Mouse (Mus musculus) MEL (cell line): ENCODE measurements around the gene Pip4p1. TPM values are rescaled to one million over a fixed set of nuclear protein-coding genes. Genes with fewer than 3 reads are reported as not detected.
A peak's percentile ranks its signal among the peaks of the same experiment; 100 is the strongest.

ENCODE experiments used
- DNase-seq: peaks from one replicate; pipeline ENCODE4 v3.0.0; 2011; ENCODE audit warnings: low read depth, low spot score
- H3K27ac ChIP-seq: 2 replicates; pipeline ENCODE4 v1.5.1; 2012; ENCODE audit warnings: low read depth, mild to moderate bottlenecking, control low read depth, low read length, moderate library complexity; ENCODE audit not compliant: control insufficient read depth
- H3K27me3 ChIP-seq, 2 experiments: fragments of 150-350 bp in 1 of 2; sonication (generic) in 1 of 2; 2 replicates each; pipeline ENCODE4 v1.6.1; 2012; ENCODE audit warnings: low read length in 2 of 2, mild to moderate bottlenecking in 2 of 2, improper control_type of control experiment in 1 of 2, moderate library complexity in 1 of 2; ENCODE audit not compliant: insufficient read depth in 2 of 2, control insufficient read depth in 1 of 2
- H3K36me3 ChIP-seq, 2 experiments: 2 replicates each; pipeline ENCODE4 v1.6.1; 2012 to 2014; ENCODE audit warnings: low read length in 2 of 2, improper control_type of control experiment in 1 of 2, inconsistent platforms in 1 of 2, mild to moderate bottlenecking in 1 of 2; ENCODE audit not compliant: insufficient read depth in 2 of 2, control insufficient read depth in 1 of 2
- H3K4me1 ChIP-seq, 2 experiments: fragments of 150-350 bp in 1 of 2; sonication (generic) in 1 of 2; 2 replicates each; pipeline ENCODE4 v1.6.1; 2012; ENCODE audit warnings: low read length in 2 of 2, improper control_type of control experiment in 1 of 2, mild to moderate bottlenecking in 1 of 2; ENCODE audit not compliant: insufficient read depth in 2 of 2, control insufficient read depth in 1 of 2
- H3K4me3 ChIP-seq, 2 experiments: fragments of 150-350 bp in 1 of 2; sonication (generic) in 1 of 2; 2 replicates each; pipeline ENCODE4 v1.5.1; 2012; ENCODE audit warnings: low read depth in 2 of 2, low read length in 2 of 2, mild to moderate bottlenecking in 2 of 2, moderate library complexity in 2 of 2, control low read depth in 1 of 2, improper control_type of control experiment in 1 of 2; ENCODE audit not compliant: control insufficient read depth in 1 of 2, insufficient read depth in 1 of 2
- H3K79me2 ChIP-seq: 2 replicates; pipeline ENCODE4 v1.6.1; 2012; ENCODE audit warnings: mild to moderate bottlenecking, low read length, moderate library complexity; ENCODE audit not compliant: control insufficient read depth, poor library complexity, insufficient read depth
- H3K9ac ChIP-seq: 2 replicates; pipeline ENCODE4 v1.6.1; 2012; ENCODE audit warnings: low read depth, mild to moderate bottlenecking, control low read depth, low read length, moderate library complexity; ENCODE audit not compliant: control insufficient read depth, poor library complexity, severe bottlenecking
- H3K9me3 ChIP-seq: fragments of 150-350 bp; sonication (generic); replicated peaks from 2 replicates; pipeline ENCODE4 v1.6.1; 2012; ENCODE audit warnings: mild to moderate bottlenecking, low read length, improper control_type of control experiment, moderate library complexity; ENCODE audit not compliant: insufficient read depth
- BHLHE40 ChIP-seq: IDR thresholded peaks from 2 replicates; pipeline ENCODE4 v1.6.1; 2012; ENCODE audit warnings: low read depth, mild to moderate bottlenecking, inconsistent platforms, low read length, improper control_type of control experiment, borderline replicate concordance
- CHD1 ChIP-seq: IDR thresholded peaks from 2 replicates; pipeline ENCODE4 v1.6.1; 2012; ENCODE audit warnings: low read depth, mild to moderate bottlenecking, inconsistent platforms, low read length, improper control_type of control experiment
- CHD2 ChIP-seq: IDR thresholded peaks from 2 replicates; pipeline ENCODE4 v1.6.1; 2011; ENCODE audit warnings: low read length, improper control_type of control experiment
- CTCF ChIP-seq, 3 experiments: IDR thresholded peaks in 2 of 3; conservative IDR thresholded peaks in 1 of 3; 2 replicates each; pipeline ENCODE4 v1.5.1; 2011 to 2012; ENCODE audit warnings: low read length in 3 of 3, low read depth in 2 of 3, mild to moderate bottlenecking in 2 of 3, improper control_type of control experiment in 1 of 3, inconsistent platforms in 1 of 3, mixed read lengths in 1 of 3, moderate library complexity in 1 of 3; ENCODE audit not compliant: control insufficient read depth in 1 of 3, insufficient read depth in 1 of 3, poor library complexity in 1 of 3, severe bottlenecking in 1 of 3
- E2F4 ChIP-seq: IDR thresholded peaks from 2 replicates; pipeline ENCODE4 v1.6.1; 2011; ENCODE audit warnings: low read depth, low read length, improper control_type of control experiment, borderline replicate concordance
- ELF1 ChIP-seq: IDR thresholded peaks from 2 replicates; pipeline ENCODE4 v1.6.1; 2014; ENCODE audit warnings: low read depth, mild to moderate bottlenecking, inconsistent platforms, low read length, improper control_type of control experiment, moderate library complexity
- EP300 ChIP-seq, 2 experiments: IDR thresholded peaks; 2 replicates each; pipeline ENCODE4 v1.6.1; 2011; ENCODE audit warnings: improper control_type of control experiment in 2 of 2, low read length in 2 of 2, low read depth in 1 of 2, mild to moderate bottlenecking in 1 of 2
- GABPA ChIP-seq: IDR thresholded peaks from 2 replicates; pipeline ENCODE4 v1.6.1; 2012; ENCODE audit warnings: low read depth, mild to moderate bottlenecking, inconsistent platforms, low read length, improper control_type of control experiment, moderate library complexity
- GATA1 ChIP-seq: IDR thresholded peaks from 2 replicates; pipeline ENCODE4 v1.6.1; 2011; ENCODE audit warnings: low read depth, low read length, improper control_type of control experiment
- KAT2A ChIP-seq: conservative IDR thresholded peaks from 2 replicates; pipeline ENCODE4 v1.6.1; 2012; ENCODE audit warnings: low read depth, low read length, improper control_type of control experiment, inconsistent platforms
- MAFK ChIP-seq: IDR thresholded peaks from 2 replicates; pipeline ENCODE4 v1.6.1; 2011; ENCODE audit warnings: low read depth, mild to moderate bottlenecking, low read length, improper control_type of control experiment, borderline replicate concordance
- MAX ChIP-seq: IDR thresholded peaks from 2 replicates; pipeline ENCODE4 v1.6.1; 2011; ENCODE audit warnings: low read length, improper control_type of control experiment
- MAZ ChIP-seq: IDR thresholded peaks from 2 replicates; pipeline ENCODE4 v1.6.1; 2012; ENCODE audit warnings: low read depth, mild to moderate bottlenecking, inconsistent platforms, low read length, improper control_type of control experiment
- MEF2A ChIP-seq: IDR thresholded peaks from 2 replicates; pipeline ENCODE4 v1.6.1; 2014; ENCODE audit warnings: low read depth, mild to moderate bottlenecking, inconsistent platforms, low read length, improper control_type of control experiment; ENCODE audit not compliant: poor library complexity, insufficient replicate concordance, severe bottlenecking; ENCODE audit errors: extremely low read depth
- MXI1 ChIP-seq: IDR thresholded peaks from 2 replicates; pipeline ENCODE4 v1.6.1; 2011; ENCODE audit warnings: mild to moderate bottlenecking, low read depth, low read length, improper control_type of control experiment
- MYB ChIP-seq: IDR thresholded peaks from 2 replicates; pipeline ENCODE4 v1.6.1; 2011; ENCODE audit warnings: mild to moderate bottlenecking, low read depth, low read length, improper control_type of control experiment
- MYC ChIP-seq: IDR thresholded peaks from 2 replicates; pipeline ENCODE4 v1.6.1; 2011; ENCODE audit warnings: low read depth, mild to moderate bottlenecking, low read length, improper control_type of control experiment, moderate library complexity
- NELFE ChIP-seq: IDR thresholded peaks from 2 replicates; pipeline ENCODE4 v1.6.1; 2011; ENCODE audit warnings: low read depth, low read length, improper control_type of control experiment
- NRF1 ChIP-seq: IDR thresholded peaks from 2 replicates; pipeline ENCODE4 v1.6.1; 2014; ENCODE audit warnings: low read depth, mild to moderate bottlenecking, inconsistent platforms, low read length, improper control_type of control experiment, moderate library complexity; ENCODE audit not compliant: poor library complexity, insufficient read depth, severe bottlenecking
- POLR2A ChIP-seq, 2 experiments: IDR thresholded peaks; 2 replicates each; pipeline ENCODE4 v1.6.1; 2011 to 2012; ENCODE audit warnings: low read length in 2 of 2, mild to moderate bottlenecking in 2 of 2, control low read depth in 1 of 2, improper control_type of control experiment in 1 of 2, low read depth in 1 of 2, moderate library complexity in 1 of 2; ENCODE audit not compliant: control insufficient read depth in 1 of 2, insufficient read depth in 1 of 2, poor library complexity in 1 of 2
- POLR2AphosphoS2 ChIP-seq: IDR thresholded peaks from 2 replicates; pipeline ENCODE4 v1.6.1; 2011; ENCODE audit warnings: low read length, improper control_type of control experiment
- POLR2AphosphoS5 ChIP-seq: IDR thresholded peaks from 2 replicates; pipeline ENCODE4 v1.6.1; 2012; ENCODE audit warnings: low read depth, borderline replicate concordance, mild to moderate bottlenecking, inconsistent platforms, low read length, moderate library complexity, mixed read lengths
- RAD21 ChIP-seq: IDR thresholded peaks from 2 replicates; pipeline ENCODE4 v1.6.1; 2011; ENCODE audit warnings: mild to moderate bottlenecking, low read depth, low read length, improper control_type of control experiment
- RCOR1 ChIP-seq: IDR thresholded peaks from 2 replicates; pipeline ENCODE4 v1.6.1; 2012; ENCODE audit warnings: low read depth, mild to moderate bottlenecking, inconsistent platforms, low read length, improper control_type of control experiment
- SIN3A ChIP-seq: IDR thresholded peaks from 2 replicates; pipeline ENCODE4 v1.6.1; 2012; ENCODE audit warnings: low read length, improper control_type of control experiment, inconsistent platforms
- SMC3 ChIP-seq: IDR thresholded peaks from 2 replicates; pipeline ENCODE4 v1.6.1; 2011; ENCODE audit warnings: low read depth, low read length, improper control_type of control experiment
- TAL1 ChIP-seq: IDR thresholded peaks from 2 replicates; pipeline ENCODE4 v1.6.1; 2012; ENCODE audit warnings: mild to moderate bottlenecking, inconsistent platforms, low read length, moderate library complexity, mixed read lengths
- TBP ChIP-seq: IDR thresholded peaks from 2 replicates; pipeline ENCODE4 v1.8.0; 2011; ENCODE audit warnings: low read depth, low read length, improper control_type of control experiment
- TCF12 ChIP-seq: IDR thresholded peaks from 2 replicates; pipeline ENCODE4 v1.6.1; 2014; ENCODE audit warnings: low read depth, mild to moderate bottlenecking, inconsistent platforms, low read length, improper control_type of control experiment, moderate library complexity
- UBTF ChIP-seq: IDR thresholded peaks from 2 replicates; pipeline ENCODE4 v1.6.1; 2012; ENCODE audit warnings: low read depth, mild to moderate bottlenecking, inconsistent platforms, low read length, improper control_type of control experiment, moderate library complexity, borderline replicate concordance; ENCODE audit not compliant: insufficient read depth
- USF1 ChIP-seq: IDR thresholded peaks from 2 replicates; pipeline ENCODE4 v1.6.1; 2014; ENCODE audit warnings: low read depth, mild to moderate bottlenecking, inconsistent platforms, low read length, improper control_type of control experiment, moderate library complexity
- USF2 ChIP-seq, 2 experiments: IDR thresholded peaks; 2 replicates each; pipeline ENCODE4 v1.6.1; 2011 to 2012; ENCODE audit warnings: improper control_type of control experiment in 2 of 2, low read length in 2 of 2, borderline replicate concordance in 1 of 2, inconsistent platforms in 1 of 2, low read depth in 1 of 2, mild to moderate bottlenecking in 1 of 2; ENCODE audit not compliant: insufficient read depth in 1 of 2
- ZC3H11A ChIP-seq: IDR thresholded peaks from 2 replicates; pipeline ENCODE4 v1.6.1; 2012; ENCODE audit warnings: low read depth, mild to moderate bottlenecking, inconsistent platforms, low read length, improper control_type of control experiment
- ZKSCAN1 ChIP-seq: IDR thresholded peaks from 2 replicates; pipeline ENCODE4 v1.6.1; 2012; ENCODE audit warnings: low read depth, mild to moderate bottlenecking, inconsistent platforms, low read length, improper control_type of control experiment, moderate library complexity
- ZNF384 ChIP-seq: IDR thresholded peaks from 2 replicates; pipeline ENCODE4 v1.6.1; 2012; ENCODE audit warnings: low read depth, mild to moderate bottlenecking, inconsistent platforms, low read length, improper control_type of control experiment
- polyA plus RNA-seq, 2 experiments: library from polyadenylated mRNA; stranded (reverse) in 1 of 2; unstranded in 1 of 2; fragments of >175 nt in 1 of 2; fragments of >200 nt in 1 of 2; gene quantifications; 2 replicates each; pipeline versions ENCODE4 v1.2.1 to v1.2.4; 2012; ENCODE audit warnings: low replicate concordance in 2 of 2, low read depth in 1 of 2; ENCODE audit not compliant: insufficient read length in 2 of 2, insufficient read depth in 1 of 2, missing spikeins in 1 of 2
- total RNA-seq: library from RNA; depleted of rRNA; stranded (reverse); fragments of 300-350 nt; gene quantifications from 2 replicates; pipeline ENCODE4 v1.2.3, GENCODE M21; 2012; rRNA removed

The Pip4p1 gene
- total RNA-seq, result 10.5 and 12.2 TPM in 2 replicates
- polyA plus RNA-seq, result 10 to 100 TPM in 1 of 2 experiments, not detected in 1; 21.6 TPM

DNA sequence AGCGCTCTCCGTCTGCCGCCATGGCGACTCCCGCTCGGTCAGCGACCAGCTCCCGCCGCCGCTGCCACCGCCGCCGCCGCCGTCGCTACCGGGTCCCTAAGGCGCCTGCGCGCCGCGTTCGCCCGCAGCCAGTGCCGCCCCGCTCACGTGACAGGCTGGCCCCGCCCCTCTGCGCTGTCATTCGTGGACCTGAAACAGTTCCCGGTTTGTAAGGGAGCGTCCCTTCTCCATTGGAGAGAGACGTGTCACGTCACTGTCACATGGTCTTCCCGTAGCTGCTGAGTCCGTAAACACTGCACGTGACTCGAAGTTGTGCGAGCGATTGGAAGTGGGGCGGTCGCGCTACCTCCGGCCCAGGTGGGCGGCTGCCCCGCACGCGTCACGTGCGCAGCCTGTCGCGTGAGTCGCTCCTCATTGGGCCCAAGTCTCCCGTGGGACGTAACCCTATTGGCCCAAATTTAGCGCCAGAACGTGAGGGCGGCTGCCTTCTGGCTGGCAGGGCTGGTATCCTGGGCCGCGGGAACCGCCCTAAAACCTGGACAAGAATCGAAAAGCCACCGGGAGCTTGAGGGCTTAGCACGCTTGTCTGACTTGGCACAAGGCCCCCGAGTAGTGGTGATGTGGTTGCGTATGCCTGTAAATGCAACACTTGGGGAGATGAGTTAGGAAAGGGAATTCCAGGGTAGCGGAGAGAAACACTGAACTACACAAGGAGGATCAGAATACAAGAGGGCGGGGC is at the start of gene Pip4p1, which contains the start of gene Pnp:
Gene Pip4p1 (minus strand): TSS at position 103 of the 739 bp plus-strand sequence.
Gene Pnp (plus strand): TSS at position 329 of the 739 bp plus-strand sequence.
- Histone ChIP-seq H3K27me3 (no peaks in the 10 kb centered on the region), H3K27ac (peak within 1 kb of the TSS; percentile 97), H3K4me3 (peak within 1 kb of the TSS; percentile 73), H3K9me3 (no peaks in the 10 kb centered on the region), H3K9ac (peak within 1 kb of the TSS; percentile 89), H3K4me1 (peaks cover 0 to 4% of the 10 kb centered on the region in 2 experiments; a peak in 2 of 4 replicates), H3K79me2 (peaks cover 15% of the 10 kb centered on the region), H3K36me3 (peaks cover 0 to 11% of the 10 kb centered on the region in 2 experiments; a peak in 2 of 4 replicates)
- DNase-seq, result peak; percentile 99
- TF ChIP-seq USF1, result peak; percentile 97
- peak; percentile 85 for TF ChIP-seq ELF1
- no peak for TF ChIP-seq MAFK
- TF ChIP-seq EP300 (IDR thresholded peaks at IDR 0.05; ENCODE audit: low read depth in 1 of 2, low read length in 2 of 2), result no peak
- TF ChIP-seq GABPA, result no peak
- TF ChIP-seq USF2 (IDR thresholded peaks at IDR 0.05; ENCODE audit: borderline replicate concordance in 1 of 2, insufficient read depth in 1 of 2, low read depth in 1 of 2, low read length in 2 of 2), result peak; percentile 95 to 98
- peak; percentile 69 to 83 for TF ChIP-seq POLR2A (IDR thresholded peaks at IDR 0.05; ENCODE audit: control insufficient read depth in 1 of 2, insufficient read depth in 1 of 2, low read depth in 1 of 2, low read length in 2 of 2, poor library complexity in 1 of 2)
- TF ChIP-seq E2F4, result peak; percentile 74; the same call in 1 of the 2 replicates
- TF ChIP-seq UBTF, result no peak
- TF ChIP-seq ZKSCAN1, result no peak
- TF ChIP-seq ZC3H11A, result no peak
- TF ChIP-seq MXI1, result peak; percentile 80
- peak; percentile 99 for TF ChIP-seq MAX
- TF ChIP-seq BHLHE40, result peak; percentile 99
- TF ChIP-seq NELFE, result peak; percentile 68
- TF ChIP-seq MYB, result no peak
- TF ChIP-seq CTCF (IDR thresholded peaks at IDR 0.05 in 2 of 3, conservative IDR thresholded peaks at IDR 0.05 in 1 of 3; ENCODE audit: control insufficient read depth in 1 of 3, insufficient read depth in 1 of 3, low read depth in 2 of 3, low read length in 3 of 3, poor library complexity in 1 of 3, severe bottlenecking in 1 of 3), result no peak
- TF ChIP-seq RCOR1, result no peak
- no peak; the same call in 1 of the 2 replicates for TF ChIP-seq CHD2
- no peak for TF ChIP-seq RAD21
- TF ChIP-seq GATA1, result no peak
- no peak for TF ChIP-seq TAL1
- TF ChIP-seq ZNF384, result no peak
- TF ChIP-seq NRF1, result peak; percentile 81
- TF ChIP-seq POLR2AphosphoS5, result no peak
- no peak; the same call in 1 of the 2 replicates for TF ChIP-seq MAZ
- peak; percentile 71 for TF ChIP-seq MYC
- TF ChIP-seq TBP, result no peak
- TF ChIP-seq TCF12, result no peak; the same call in 1 of the 2 replicates
- TF ChIP-seq MEF2A, result no peak
- no peak; the same call in 1 of the 2 replicates for TF ChIP-seq KAT2A
- TF ChIP-seq CHD1, result no peak
- peak; percentile 94 for TF ChIP-seq POLR2AphosphoS2
- no peak for TF ChIP-seq SMC3
- TF ChIP-seq SIN3A, result peak; percentile 92
